Comparison of ENCODE assay signal across 7 mouse cellular contexts in the genomic region with DNA sequence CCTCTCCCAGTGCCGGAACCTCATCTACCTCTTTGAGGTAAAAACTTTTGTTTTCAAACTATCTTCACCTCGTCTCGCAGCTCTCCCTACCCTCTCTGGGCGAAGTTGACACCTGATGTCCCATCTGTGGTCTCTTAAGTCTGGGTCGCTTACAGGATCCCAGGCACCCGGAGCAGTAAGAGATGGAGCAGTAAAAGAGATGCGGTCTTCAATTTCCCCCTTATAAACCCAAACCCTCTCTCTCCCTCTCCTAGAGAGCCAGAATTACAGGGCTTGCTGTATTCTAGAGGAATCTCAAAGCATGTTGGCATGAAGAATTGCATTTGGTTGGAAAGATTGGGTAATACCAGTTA. TPM values are rescaled to one million over a fixed set of nuclear protein-coding genes. Genes with fewer than 3 reads are reported as not detected.
A peak's percentile ranks its signal among the peaks of the same experiment; 100 is the strongest.
DNase-seq lines count a peak whose midpoint lies in the region; ATAC-seq and TF ChIP-seq lines count a peak whose summit lies in the region.

No protein-coding gene starts in this region.

- H3K27me3 ChIP-seq in neural tube, embryonic 11.5 days (ENCODE audit: control insufficient read depth, insufficient read depth, low read length), result no peaks in the 10 kb centered on the region
- H3K27me3 ChIP-seq in forebrain, embryonic 11.5 days (ENCODE audit: control insufficient read depth, insufficient read depth, low read length), result no peaks in the 10 kb centered on the region
- no peaks in the 10 kb centered on the region for H3K27me3 ChIP-seq in limb, embryonic 14.5 days (ENCODE audit: control insufficient read depth, insufficient read depth, low read length)
- no peaks in the 10 kb centered on the region for H3K27me3 ChIP-seq in stomach, embryonic 16.5 days (ENCODE audit: control insufficient read depth, insufficient read depth, low read length)

- H3K4me2 ChIP-seq in neural tube, embryonic 11.5 days (ENCODE audit: low read depth), result peak overlapping the region; percentile 74
- peak overlapping the region; percentile 84 for H3K4me2 ChIP-seq in forebrain, embryonic 11.5 days (ENCODE audit: low read depth, low read length, severe bottlenecking)
- H3K4me2 ChIP-seq in limb, embryonic 14.5 days (replicated peaks; ENCODE audit: low read depth, low read length, severe bottlenecking), result peak overlapping the region; percentile 68
- H3K4me2 ChIP-seq in stomach, embryonic 16.5 days (ENCODE audit: low read depth, low read length), result peak overlapping the region; percentile 95

- ATAC-seq in neural tube, embryonic 11.5 days (ENCODE audit: insufficient read depth, low FRiP score, low TSS enrichment), result 0 out of 2 replicates have a peak, but pooled peaks have one; percentile 7
- peak; percentile 1; the same call in 1 of the 2 replicates for ATAC-seq in forebrain, embryonic 11.5 days (replicated peaks; ENCODE audit: low FRiP score)
- ATAC-seq in limb, embryonic 14.5 days (ENCODE audit: low FRiP score, low read depth), result no peak
- no peak for ATAC-seq in stomach, embryonic 16.5 days (ENCODE audit: insufficient read depth, low FRiP score)

- H3K27ac ChIP-seq in neural tube, embryonic 11.5 days (ENCODE audit: low read depth, low read length), result peak overlapping the region; percentile 91
- H3K27ac ChIP-seq in forebrain, embryonic 11.5 days (ENCODE audit: low read depth, low read length), result peak overlapping the region; percentile 89; the same call in 1 of the 2 replicates
- peak overlapping the region; percentile 92 for H3K27ac ChIP-seq in limb, embryonic 14.5 days (replicated peaks; ENCODE audit: low read depth, low read length)
- H3K27ac ChIP-seq in stomach, embryonic 16.5 days (ENCODE audit: low read length), result peak overlapping the region; percentile 99

- peak overlapping the region; percentile 71 for H3K9ac ChIP-seq in neural tube, embryonic 11.5 days (ENCODE audit: low read length)
- H3K9ac ChIP-seq in forebrain, embryonic 11.5 days (ENCODE audit: low read length), result peak overlapping the region; percentile 60
- H3K9ac ChIP-seq in limb, embryonic 14.5 days (ENCODE audit: low read depth, low read length, severe bottlenecking), result peak overlapping the region; percentile 67
- peak overlapping the region; percentile 89 for H3K9ac ChIP-seq in stomach, embryonic 16.5 days (ENCODE audit: low read length)

- no peaks in the 10 kb centered on the region for H3K9me3 ChIP-seq in neural tube, embryonic 11.5 days (ENCODE audit: control insufficient read depth, low read length)
- H3K9me3 ChIP-seq in forebrain, embryonic 11.5 days (ENCODE audit: control insufficient read depth, low read length), result no peaks in the 10 kb centered on the region
- no peaks in the 10 kb centered on the region for H3K9me3 ChIP-seq in limb, embryonic 14.5 days (ENCODE audit: control insufficient read depth, low read length)
- no peaks in the 10 kb centered on the region for H3K9me3 ChIP-seq in stomach, embryonic 16.5 days (replicated peaks; ENCODE audit: control insufficient read depth, low read length)

- H3K36me3 ChIP-seq in neural tube, embryonic 11.5 days (ENCODE audit: control insufficient read depth, insufficient read depth, low read length), result peaks cover 2% of the 10 kb centered on the region; the same call in 1 of the 2 replicates
- no peaks in the 10 kb centered on the region for H3K36me3 ChIP-seq in forebrain, embryonic 11.5 days (ENCODE audit: control insufficient read depth, insufficient read depth, low read length)
- peaks cover 16% of the 10 kb centered on the region for H3K36me3 ChIP-seq in limb, embryonic 14.5 days (ENCODE audit: control insufficient read depth, insufficient read depth, low read length)
- peaks cover 6% of the 10 kb centered on the region; the same call in 1 of the 2 replicates for H3K36me3 ChIP-seq in stomach, embryonic 16.5 days (ENCODE audit: control insufficient read depth, insufficient read depth, low read length)

- no peak for TF ChIP-seq POLR2A in limb, embryonic 14.5 days (IDR thresholded peaks at IDR 0.05; ENCODE audit: borderline replicate concordance, extremely low read depth, insufficient read depth, insufficient read length)

- DNase-seq in neural tube, embryonic 11.5 days (ENCODE audit: low spot score), result no peak
- no peak for DNase-seq in neural tube, embryonic 10.5 days (ENCODE audit: extremely low spot score, low spot score)
- no peak for DNase-seq in forebrain, embryonic 11.5 days (ENCODE audit: low spot score)
- no peak for DNase-seq in limb, embryonic 14.5 days (ENCODE audit: low spot score)
- no peak for DNase-seq in cerebellum, adult 9-10 months
- DNase-seq in frontal cortex, postnatal 10 days (ENCODE audit: low spot score in 2 of 2), result no peak

- 1% methylated on average over 7 of the region's 7 CpGs for WGBS in neural tube, embryonic 11.5 days
- 5% methylated on average over 7 of the region's 7 CpGs for WGBS in forebrain, embryonic 11.5 days
- 2% methylated on average over 7 of the region's 7 CpGs for WGBS in limb, embryonic 14.5 days
- WGBS in stomach, embryonic 16.5 days, result 1% methylated on average over 7 of the region's 7 CpGs

- peak overlapping the region; percentile 65 for H3K4me3 ChIP-seq in neural tube, embryonic 11.5 days (ENCODE audit: low read depth, low read length)
- H3K4me3 ChIP-seq in forebrain, embryonic 11.5 days (ENCODE audit: low read depth, low read length), result peak overlapping the region; percentile 72
- peak overlapping the region; percentile 77 for H3K4me3 ChIP-seq in limb, embryonic 14.5 days (replicated peaks; ENCODE audit: low read length)
- H3K4me3 ChIP-seq in stomach, embryonic 16.5 days (replicated peaks; ENCODE audit: low read length), result peak overlapping the region; percentile 83

- H3K4me1 ChIP-seq in neural tube, embryonic 11.5 days (ENCODE audit: control insufficient read depth, insufficient read depth, low read length), result 0 out of 2 replicates have a peak, but pooled peaks cover 5% of the 10 kb centered on the region
- peaks cover 8% of the 10 kb centered on the region for H3K4me1 ChIP-seq in forebrain, embryonic 11.5 days (replicated peaks; ENCODE audit: control insufficient read depth, insufficient read depth, low read length)
- H3K4me1 ChIP-seq in limb, embryonic 14.5 days (ENCODE audit: control insufficient read depth, insufficient read depth, low read length), result peaks cover 13% of the 10 kb centered on the region
- H3K4me1 ChIP-seq in stomach, embryonic 16.5 days (ENCODE audit: control insufficient read depth, insufficient read depth, low read length), result peaks cover 18% of the 10 kb centered on the region

RNA-seq across cellular contexts. Expression of a gene that starts 1.7 kb away (rescaled TPM):
- 32.4 and 32.9 TPM in 2 replicates for polyA plus RNA-seq in neural tube, embryonic 11.5 days (2014; fragmentation: Nextera tagmentation; extraction: Ambion mirVana)
- 26.4 and 28.5 TPM in 2 replicates for polyA plus RNA-seq in forebrain, embryonic 11.5 days (2014; fragmentation: Nextera tagmentation; extraction: Ambion mirVana)
- 31.5 and 38.0 TPM in 2 replicates for polyA plus RNA-seq in limb, embryonic 14.5 days (2012; rRNA removed)
- 21.8 and 24.0 TPM in 2 replicates for polyA plus RNA-seq in limb, embryonic 14.5 days (2014; fragmentation: Nextera tagmentation; extraction: Ambion mirVana)
- polyA plus RNA-seq in stomach, embryonic 16.5 days (2015; fragmentation: Nextera tagmentation; extraction: Ambion mirVana), result 18.9 and 21.2 TPM in 2 replicates

RNA-seq across cellular contexts. Expression of a gene that starts 2.4 kb away (rescaled TPM):
- polyA plus RNA-seq in neural tube, embryonic 11.5 days (2014; fragmentation: Nextera tagmentation; extraction: Ambion mirVana), result 46.1 and 48.1 TPM in 2 replicates
- 34.2 and 35.4 TPM in 2 replicates for polyA plus RNA-seq in forebrain, embryonic 11.5 days (2014; fragmentation: Nextera tagmentation; extraction: Ambion mirVana)
- polyA plus RNA-seq in limb, embryonic 14.5 days (2012; rRNA removed), result 45.8 and 57.9 TPM in 2 replicates
- polyA plus RNA-seq in limb, embryonic 14.5 days (2014; fragmentation: Nextera tagmentation; extraction: Ambion mirVana), result 45.6 and 47.5 TPM in 2 replicates
- polyA plus RNA-seq in stomach, embryonic 16.5 days (2015; fragmentation: Nextera tagmentation; extraction: Ambion mirVana), result 54.6 and 62.0 TPM in 2 replicates

RNA-seq across cellular contexts. Expression of a gene that starts 23.4 kb away (rescaled TPM):
- polyA plus RNA-seq in neural tube, embryonic 11.5 days (2014; fragmentation: Nextera tagmentation; extraction: Ambion mirVana), result 1.2 TPM in 2 replicates
- polyA plus RNA-seq in forebrain, embryonic 11.5 days (2014; fragmentation: Nextera tagmentation; extraction: Ambion mirVana), result 1.3 and 1.5 TPM in 2 replicates
- 3.8 and 4.7 TPM in 2 replicates for polyA plus RNA-seq in limb, embryonic 14.5 days (2012; rRNA removed)
- polyA plus RNA-seq in limb, embryonic 14.5 days (2014; fragmentation: Nextera tagmentation; extraction: Ambion mirVana), result 4.7 and 4.9 TPM in 2 replicates
- 6.8 and 13.2 TPM in 2 replicates for polyA plus RNA-seq in stomach, embryonic 16.5 days (2015; fragmentation: Nextera tagmentation; extraction: Ambion mirVana)

RNA-seq across cellular contexts. Expression of a gene that starts 31.0 kb away (rescaled TPM):
- 107 and 109 TPM in 2 replicates for polyA plus RNA-seq in neural tube, embryonic 11.5 days (2014; fragmentation: Nextera tagmentation; extraction: Ambion mirVana)
- 111 and 122 TPM in 2 replicates for polyA plus RNA-seq in forebrain, embryonic 11.5 days (2014; fragmentation: Nextera tagmentation; extraction: Ambion mirVana)
- polyA plus RNA-seq in limb, embryonic 14.5 days (2012; rRNA removed), result 183 TPM in 2 replicates
- polyA plus RNA-seq in limb, embryonic 14.5 days (2014; fragmentation: Nextera tagmentation; extraction: Ambion mirVana), result 140 and 155 TPM in 2 replicates
- 148 and 155 TPM in 2 replicates for polyA plus RNA-seq in stomach, embryonic 16.5 days (2015; fragmentation: Nextera tagmentation; extraction: Ambion mirVana)

RNA-seq across cellular contexts. Expression of a gene that starts 32.6 kb away (rescaled TPM):
- polyA plus RNA-seq in neural tube, embryonic 11.5 days (2014; fragmentation: Nextera tagmentation; extraction: Ambion mirVana), result 0.31 and 0.54 TPM in 2 replicates
- 0.39 and 0.72 TPM in 2 replicates for polyA plus RNA-seq in forebrain, embryonic 11.5 days (2014; fragmentation: Nextera tagmentation; extraction: Ambion mirVana)
- 6.8 and 12.0 TPM in 2 replicates for polyA plus RNA-seq in limb, embryonic 14.5 days (2012; rRNA removed)
- polyA plus RNA-seq in limb, embryonic 14.5 days (2014; fragmentation: Nextera tagmentation; extraction: Ambion mirVana), result 11.7 and 13.3 TPM in 2 replicates
- polyA plus RNA-seq in stomach, embryonic 16.5 days (2015; fragmentation: Nextera tagmentation; extraction: Ambion mirVana), result 9.2 and 11.6 TPM in 2 replicates

Comparison
In these comparisons a context has a peak if more than half of its experiments do, and no peak if none do; other contexts are left out.
1. ATAC-seq: peak in neural tube, embryonic 11.5 days (single experiment) and forebrain, embryonic 11.5 days (single experiment); none in limb, embryonic 14.5 days (single experiment) and stomach, embryonic 16.5 days (single experiment).
2. Peak in every context shown above with its lines, with median percentiles within 50 percentile points of each other: H3K27ac ChIP-seq, H3K4me2 ChIP-seq, H3K4me3 ChIP-seq and H3K9ac ChIP-seq.